Mouse (Mus musculus) embryonic fibroblast, embryonic 13.5 days (primary cell): ENCODE data around the gene March2.

ENCODE experiments used
- CTCF ChIP-seq: IDR thresholded peaks from 2 replicates; pipeline ENCODE4 v1.5.1; 2011; ENCODE audit warnings: mild to moderate bottlenecking, control low read depth, low read length, moderate library complexity, borderline replicate concordance; ENCODE audit not compliant: insufficient read depth
- POLR2A ChIP-seq: IDR thresholded peaks from 2 replicates; pipeline ENCODE4 v1.6.1; 2011; ENCODE audit warnings: low read depth, mild to moderate bottlenecking, control low read depth, low read length, moderate library complexity

- TF ChIP-seq CTCF, result no peak
- no peak for TF ChIP-seq POLR2A
Measured at GRCm38 (mm10) chr17:33728396-33728795, 9.9 kb upstream of the March2 start.
